Mouse (Mus musculus) spleen, embryonic (tissue): Measurements from ENCODE around the gene Acox3.

Source experiments
- CTCF ChIA-PET: fragments of 350-600 bp; sonication (Branson Sonifier 250); formaldehyde crosslinking; loops from one replicate; lab custom pipeline; 2022; lab: Charles Lee

Acox3 gene

DNA sequence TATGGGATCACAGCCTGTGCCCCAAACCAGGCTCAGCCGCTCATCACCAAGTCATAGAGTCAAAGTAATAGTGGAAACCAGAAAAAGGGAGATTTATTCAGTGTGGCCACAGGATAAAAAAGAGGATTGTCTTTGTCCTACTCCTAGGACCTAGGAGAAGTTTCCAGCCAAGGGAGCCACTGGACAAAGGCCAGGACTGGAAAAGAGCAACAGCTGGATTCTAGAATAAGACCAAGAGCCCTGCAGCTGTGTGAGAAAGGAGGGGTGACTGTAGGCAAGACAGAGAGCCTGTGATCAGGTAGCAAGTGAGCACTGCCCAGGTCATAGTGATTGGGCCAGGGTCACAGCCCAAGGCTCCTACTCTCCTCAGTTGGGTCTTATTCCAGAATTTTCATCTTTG, 64.1 kb downstream of the Acox3 start:
- CTCF ChIA-PET, result no interaction called here

DNA sequence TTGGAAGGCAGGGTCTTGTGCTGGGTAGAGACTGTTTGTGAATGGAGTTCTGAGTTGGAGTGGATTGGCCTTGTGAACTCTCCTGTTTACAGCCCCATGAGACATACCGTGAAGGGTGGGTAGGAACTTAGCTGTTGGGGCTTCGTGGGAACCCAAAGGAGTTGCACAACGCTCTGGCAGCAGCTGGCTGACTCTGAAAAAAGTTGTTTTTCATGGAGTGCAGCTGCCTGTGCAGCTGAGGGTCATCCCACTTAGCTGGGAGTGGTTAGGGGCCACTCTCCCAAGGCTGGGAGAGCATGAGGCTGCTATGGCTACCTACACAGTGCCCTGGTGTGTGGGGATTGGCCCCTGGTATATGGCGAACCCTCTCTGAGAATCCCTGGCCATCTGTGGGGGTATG, 64.7 kb downstream of the Acox3 start:
- CTCF ChIA-PET, result interaction anchor here (0.6 kb wide), 1 partner anchor 236 kb away, joined by 8 read pairs; no protein-coding TSS in a partner anchor

DNA sequence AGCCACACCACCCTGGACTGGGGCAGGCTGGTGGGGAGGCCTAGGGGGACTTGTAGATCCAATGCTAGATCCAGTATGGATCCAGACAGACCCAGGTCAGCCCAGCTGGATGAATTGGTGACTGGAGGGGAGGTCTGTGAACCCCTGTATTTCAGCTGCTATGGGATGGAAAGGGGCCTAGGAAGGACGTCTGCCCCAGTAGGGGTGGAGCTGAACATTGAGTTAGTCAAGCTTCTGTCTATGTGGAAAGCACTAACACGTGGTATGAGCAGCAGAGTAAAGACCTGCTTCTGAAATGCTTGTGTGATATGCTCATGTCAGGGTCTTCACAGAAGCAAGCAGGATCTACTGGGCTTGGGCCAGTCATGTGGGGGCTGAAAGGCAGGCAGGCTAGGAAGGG, 65.4 kb downstream of the Acox3 start:
- CTCF ChIA-PET, result no interaction called here

DNA sequence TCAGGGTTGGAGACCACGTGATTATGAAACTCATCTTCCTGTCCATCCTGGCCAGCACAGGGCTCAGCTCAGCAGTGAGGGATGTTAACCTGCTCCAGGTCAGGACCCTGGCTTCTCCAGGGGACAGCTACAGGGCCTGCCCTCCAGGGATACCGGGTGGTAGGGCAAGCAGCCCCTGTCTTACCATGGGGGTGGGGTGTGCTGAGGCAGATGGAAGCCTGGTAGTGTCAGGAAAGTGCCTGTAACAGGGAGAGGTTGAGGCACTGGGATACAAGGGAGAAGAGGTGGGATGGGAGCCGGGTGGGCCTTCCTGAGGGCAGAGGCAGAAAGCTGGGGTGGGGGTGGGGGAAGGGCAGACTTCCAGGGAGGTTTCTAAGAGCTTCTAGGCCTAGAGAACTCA, 69.5 kb downstream of the Acox3 start:
- CTCF ChIA-PET, result interaction anchor here (0.5 kb wide), 1 partner anchor 247 kb away, joined by 13 read pairs; no protein-coding TSS in a partner anchor

DNA sequence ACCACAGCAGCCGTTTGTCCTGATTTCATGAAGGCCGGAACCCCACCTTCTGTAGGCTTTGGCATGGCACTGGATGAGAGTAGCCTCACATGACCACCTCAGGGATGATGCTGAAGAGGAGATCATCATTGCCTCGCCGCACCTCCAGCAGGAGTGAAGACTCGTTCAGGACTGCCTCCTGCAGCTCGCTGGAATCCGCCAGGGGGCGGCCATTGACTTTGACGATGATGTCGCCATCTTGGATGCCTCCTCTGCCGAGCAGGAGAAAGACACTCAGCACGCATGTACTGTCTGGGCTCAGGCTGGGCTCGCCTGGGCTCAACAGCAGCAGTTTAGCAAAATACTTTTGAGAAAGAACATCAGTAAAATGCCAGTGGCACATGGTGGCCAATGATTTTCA, 70.0 kb downstream of the Acox3 start:
- CTCF ChIA-PET, result no interaction called here

DNA sequence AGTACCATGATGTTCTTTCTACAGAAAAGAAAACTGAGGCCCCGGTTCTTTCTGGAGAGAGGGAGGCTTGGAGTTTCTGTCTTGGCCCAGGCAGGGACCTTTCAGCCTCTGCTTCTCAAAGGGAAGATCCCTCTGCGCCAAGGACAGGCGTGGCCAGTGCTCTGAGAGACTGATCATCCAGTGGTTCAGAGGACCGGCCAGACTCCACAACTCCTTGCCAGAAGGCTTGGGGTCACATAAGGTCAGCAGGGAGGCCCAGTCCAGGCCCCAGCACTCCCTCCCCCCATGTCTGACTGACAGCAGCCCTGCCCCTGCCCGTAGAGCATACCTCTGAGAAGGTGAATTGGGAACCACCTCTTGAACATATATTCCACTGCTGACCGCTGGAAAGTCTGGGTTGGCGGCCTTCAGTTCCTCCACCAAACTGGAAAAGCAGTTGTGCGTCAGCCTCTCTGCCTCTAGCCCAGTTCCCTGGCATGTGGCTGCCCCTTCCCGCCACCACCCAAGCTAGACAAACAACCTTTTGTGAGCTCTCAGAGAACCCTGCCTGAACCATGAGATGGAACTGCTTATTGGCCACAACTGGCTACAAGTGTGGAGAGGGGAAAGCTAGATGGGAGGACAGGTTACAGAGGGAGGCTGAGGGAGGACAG, 71.0 kb downstream of the Acox3 start:
- CTCF ChIA-PET, result interaction anchor here (0.7 kb wide), 1 partner anchor 27 kb away, joined by 4 read pairs; no protein-coding TSS in a partner anchor

DNA sequence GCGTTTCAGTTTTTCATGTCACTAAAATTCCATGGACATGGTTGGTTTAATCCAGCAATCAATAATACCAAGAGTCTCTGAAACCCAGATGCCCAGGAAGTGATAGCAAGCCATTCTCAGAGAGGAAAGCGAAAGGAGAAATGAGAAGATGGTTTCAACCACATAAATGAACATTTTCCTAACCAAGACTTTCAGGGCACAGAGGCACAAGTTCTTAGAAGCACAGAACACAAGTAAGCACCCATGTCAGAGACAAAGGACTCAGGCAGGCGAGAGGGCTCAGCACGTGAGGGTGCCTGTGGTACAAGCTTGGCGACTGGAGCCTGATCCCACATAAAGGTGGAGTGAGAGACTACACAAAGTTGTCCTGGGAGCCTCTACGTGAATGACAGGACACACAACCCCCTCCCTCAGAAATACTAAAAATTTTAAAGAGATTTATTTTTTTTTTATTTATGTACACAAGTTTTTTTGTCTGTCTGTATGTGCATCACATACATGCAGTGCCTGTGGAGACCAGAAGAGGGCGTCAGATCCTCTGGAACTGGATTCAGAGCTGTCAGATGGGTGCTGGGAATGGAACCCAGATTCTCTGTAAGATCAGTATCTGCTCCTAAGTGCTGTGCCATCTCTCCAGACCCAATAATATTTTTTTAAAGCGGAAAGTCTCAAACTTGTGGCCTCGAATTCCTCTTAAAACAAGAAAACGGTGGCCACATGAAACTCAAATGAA, 73.1 kb downstream of the Acox3 start:
- CTCF ChIA-PET, result interaction anchor here (0.7 kb wide), 1 partner anchor 417 kb away, joined by 3 read pairs; no protein-coding TSS in a partner anchor

DNA sequence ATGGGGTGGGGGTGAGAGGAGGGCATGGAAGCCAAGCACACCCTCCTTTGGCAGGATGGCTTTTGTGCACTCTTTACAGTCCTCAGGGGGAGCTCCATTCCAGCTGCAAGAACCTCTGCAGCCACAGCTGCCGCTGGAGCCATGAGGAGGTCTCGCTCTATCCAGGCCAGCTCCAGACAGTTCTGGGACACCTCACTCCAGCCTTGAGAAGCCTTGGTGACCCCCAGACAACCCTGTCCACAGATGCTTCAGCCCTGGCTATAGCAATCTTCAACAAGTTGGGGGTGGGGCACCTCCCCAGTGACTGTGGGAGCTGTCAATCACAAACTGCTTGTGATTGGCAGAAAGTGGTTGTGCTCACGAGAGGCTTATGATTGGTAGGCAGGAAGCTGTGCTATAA, 76.7 kb downstream of the Acox3 start:
- CTCF ChIA-PET, result no interaction called here

DNA sequence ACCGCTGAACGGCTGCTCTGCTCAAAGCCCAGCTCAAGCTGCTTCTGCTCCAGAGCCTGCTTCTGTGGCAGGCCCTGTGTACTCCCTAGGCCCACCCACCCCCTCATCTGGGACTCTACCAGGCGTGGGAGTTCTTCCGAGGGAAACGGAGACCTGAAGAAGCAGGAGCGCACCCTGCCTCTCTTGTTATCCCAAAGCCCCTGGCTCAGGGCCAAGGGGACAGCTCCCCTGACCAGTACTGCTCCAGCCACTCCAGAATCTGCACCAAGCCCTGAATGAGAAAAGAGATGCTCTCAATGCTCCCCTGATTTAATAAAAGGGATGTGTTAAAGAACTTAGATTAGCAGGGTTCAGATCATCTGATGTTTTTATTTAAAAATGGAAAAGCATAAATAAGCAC, 78.4 kb downstream of the Acox3 start:
- CTCF ChIA-PET, result no interaction called here

DNA sequence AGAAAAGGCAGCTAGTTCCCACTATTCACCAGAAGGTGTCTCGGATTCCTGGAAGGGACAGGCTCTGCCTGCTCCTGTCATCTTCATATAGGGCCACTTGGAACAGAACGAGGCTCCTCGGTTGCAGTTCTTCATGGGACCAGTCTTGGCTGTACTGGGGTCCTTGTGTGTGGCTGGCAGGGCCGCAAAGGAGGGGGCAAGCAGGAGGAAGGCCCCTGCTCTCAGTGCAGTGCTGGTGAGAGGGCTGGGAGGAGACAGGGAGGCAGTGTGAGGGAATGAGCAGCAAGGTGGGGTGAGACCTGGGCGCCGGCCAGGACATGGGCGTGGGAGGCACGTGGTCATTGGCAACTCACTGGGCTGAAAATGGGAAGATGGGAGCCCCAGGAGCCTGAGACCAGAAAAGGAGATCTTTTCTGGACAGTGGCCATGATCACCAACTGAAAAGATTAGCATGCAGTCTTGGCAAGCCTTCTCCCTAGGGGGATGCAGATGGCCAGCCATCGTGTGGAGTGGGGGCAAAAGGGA, 79.2 kb downstream of the Acox3 start:
- CTCF ChIA-PET, result no interaction called here
